Mouse (Mus musculus): ENCODE data around the gene Dmbt1. TPM values are rescaled to one million over a fixed set of nuclear protein-coding genes. Genes with fewer than 3 reads are reported as not detected.

Dmbt1 gene
- total RNA-seq, 4 experiments from 2014 or later = 0.09 TPM; not detected in 3

Other genes with a start within 250 kb of the Dmbt1 start
- gene Plekha1, start 166.3 kb upstream of the Dmbt1 start, total RNA-seq (2022) = 10 to 100 TPM; 36.3 to 39.0 (median 38.1) TPM
- 100 to 1,000 TPM in 3 of 4 experiments, 10 to 100 TPM in 1; 96.9 to 118 (median 112) TPM for gene Htra1, start 95.9 kb upstream of the Dmbt1 start, total RNA-seq (2022)
- gene 4933402N03Rik, start 114.3 kb downstream of the Dmbt1 start, total RNA-seq (2022) = not detected
- gene 5430419D17Rik, start 142.3 kb downstream of the Dmbt1 start, total RNA-seq (2022) = 10 to 100 TPM in 3 of 4 experiments, 1 to 10 TPM in 1; 9.7 to 13.4 (median 11.5) TPM

All from heart, adult 8-10 months (tissue).